Mouse (Mus musculus) layer of hippocampus, adult 2 months (tissue): ENCODE measurements around the gene Atg2b. TPM values are rescaled to one million over a fixed set of nuclear protein-coding genes. Genes with fewer than 3 reads are reported as not detected.

ENCODE experiments used
- DNase-seq, 2 experiments: peaks; one replicate each; pipeline ENCODE4 v3.0.0; 2022; ENCODE audit warnings: low spot score in 2 of 2
- H3K27ac ChIP-seq: fragments of 200-600 bp; 2 replicates; pipeline ENCODE4 v1.8.1; 2022
- H3K4me3 ChIP-seq: fragments of 200-600 bp; 2 replicates; pipeline ENCODE4 v1.8.1; 2022; ENCODE audit warnings: mild to moderate bottlenecking
- CTCF ChIP-seq: fragments of 200-600 bp; conservative IDR thresholded peaks from 2 replicates; pipeline ENCODE4 v1.8.1; 2022; ENCODE audit warnings: antibody characterized with exemption, mild to moderate bottlenecking, moderate library complexity
- total RNA-seq, 2 experiments: library from RNA; stranded (reverse); gene quantifications; 2 replicates each; pipeline ENCODE4 v1.2.3; 2021

The Atg2b gene
- total RNA-seq, 2 experiments from 2014 or later: 44.2 to 47.7 TPM

GRCm38 (mm10) chr12:105642770-105643321, 42.2 kb downstream of the Atg2b start:
- no peak overlapping the region for H3K27ac ChIP-seq
- no peak overlapping the region for H3K4me3 ChIP-seq
- no peak for DNase-seq
- no peak for TF ChIP-seq CTCF

- TF ChIP-seq CTCF: peak; percentile 58
Measured at GRCm38 (mm10) chr12:105637554-105637953, 47.5 kb downstream of the Atg2b start.

GRCm38 (mm10) chr12:105636551-105636950, 48.5 kb downstream of the Atg2b start:
- H3K4me3 ChIP-seq: no peak overlapping the region
- DNase-seq: no peak
- peak; percentile 55 for TF ChIP-seq CTCF
- H3K27ac ChIP-seq: no peak overlapping the region

More at GRCm38 (mm10) chr12:105637554-105637953, 47.5 kb downstream of the Atg2b start:
- Histone ChIP-seq H3K27ac (no peak overlapping the region), H3K4me3 (no peak overlapping the region)
- DNase-seq: no peak

GRCm38 (mm10) chr12:105634374-105635067, 50.5 kb downstream of the Atg2b start:
- no peak for DNase-seq
- TF ChIP-seq CTCF: no peak
- Histone ChIP-seq H3K27ac (no peak overlapping the region), H3K4me3 (no peak overlapping the region)

GRCm38 (mm10) chr12:105625798-105626197, 59.2 kb downstream of the Atg2b start:
- H3K27ac ChIP-seq: 0 out of 2 replicates have a peak overlapping the region, but pooled peaks have one; percentile 3
- H3K4me3 ChIP-seq: no peak overlapping the region
- TF ChIP-seq CTCF: no peak
- peak; percentile 24 to 48 for DNase-seq

- TF ChIP-seq CTCF: no peak
- Histone ChIP-seq H3K27ac (no peak overlapping the region), H3K4me3 (no peak overlapping the region)
- DNase-seq: no peak
Measured at GRCm38 (mm10) chr12:105622981-105623539, 62.0 kb downstream of the Atg2b start.

GRCm38 (mm10) chr12:105622048-105622447, 63.0 kb downstream of the Atg2b start:
- no peak for TF ChIP-seq CTCF
- DNase-seq: no peak

GRCm38 (mm10) chr12:105613559-105613958, 71.5 kb downstream of the Atg2b start:
- TF ChIP-seq CTCF: no peak
- Histone ChIP-seq H3K27ac (no peak overlapping the region), H3K4me3 (no peak overlapping the region)
- DNase-seq: no peak

More at GRCm38 (mm10) chr12:105622048-105622447, 63.0 kb downstream of the Atg2b start:
- H3K27ac ChIP-seq: no peak overlapping the region
- no peak overlapping the region for H3K4me3 ChIP-seq

GRCm38 (mm10) chr12:105611748-105612147, 73.3 kb downstream of the Atg2b start:
- peak; percentile 83 for TF ChIP-seq CTCF
- Histone ChIP-seq H3K4me3 (no peak overlapping the region), H3K27ac (no peak overlapping the region)
- DNase-seq: peak; percentile 55 to 67

GRCm38 (mm10) chr12:105611045-105611444, 74.0 kb downstream of the Atg2b start:
- no peak for DNase-seq
- no peak for TF ChIP-seq CTCF
- H3K4me3 ChIP-seq: no peak overlapping the region
- no peak overlapping the region for H3K27ac ChIP-seq

- no peak for TF ChIP-seq CTCF
- no peak overlapping the region for H3K27ac ChIP-seq
- peak in 1 of 2 experiments; percentile 6 for DNase-seq
- H3K4me3 ChIP-seq: no peak overlapping the region
Measured at GRCm38 (mm10) chr12:105606881-105607280, 78.1 kb downstream of the Atg2b start.

GRCm38 (mm10) chr12:105605212-105605611, 79.8 kb downstream of the Atg2b start:
- no peak for TF ChIP-seq CTCF
- no peak for DNase-seq
- Histone ChIP-seq H3K4me3 (no peak overlapping the region), H3K27ac (no peak overlapping the region)

- H3K27ac ChIP-seq: no peak overlapping the region
- no peak overlapping the region for H3K4me3 ChIP-seq
- TF ChIP-seq CTCF: no peak
- DNase-seq: no peak
Measured at GRCm38 (mm10) chr12:105603904-105604303, 81.1 kb downstream of the Atg2b start.

- Histone ChIP-seq H3K27ac (no peak within 1 kb of the TSS), H3K4me3 (no peak within 1 kb of the TSS)
- TF ChIP-seq CTCF: no peak
- DNase-seq: no peak
Measured at GRCm38 (mm10) chr12:105602581-105603210, 82.3 kb downstream of the Atg2b start, which contains the start of gene Bdkrb1. Gene Bdkrb1, plus strand, starts transcription at chr12:105603085.
